Mouse (Mus musculus): ENCODE measurements around the gene Wdr70. TPM values are rescaled to one million over a fixed set of nuclear protein-coding genes. Genes with fewer than 3 reads are reported as not detected.

The Wdr70 gene
- total RNA-seq, 1 experiment from 2014 or later: 27.9 TPM

DNA sequence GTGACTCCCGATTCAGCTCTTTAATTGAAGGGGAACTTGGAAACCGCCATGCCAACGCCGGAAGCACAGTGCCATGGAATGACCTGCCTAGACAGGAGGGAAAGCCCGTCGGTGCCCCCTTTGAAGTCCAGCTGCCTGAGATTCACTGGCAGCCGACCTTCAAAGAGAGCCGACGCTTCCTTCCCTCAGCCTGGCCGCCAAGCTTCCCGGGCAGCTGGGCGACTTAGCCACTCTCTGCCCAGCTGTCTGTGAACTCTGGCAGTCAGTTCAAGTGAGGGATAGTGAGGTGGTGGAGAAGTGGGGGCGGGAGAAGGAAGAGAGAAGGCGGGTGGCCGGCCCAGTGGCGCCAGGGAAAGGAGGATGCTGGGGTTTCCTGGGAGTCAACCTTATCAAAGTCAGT lies 164.9 kb downstream of the Wdr70 start:
- DNase-seq: peak; percentile 72

DNA sequence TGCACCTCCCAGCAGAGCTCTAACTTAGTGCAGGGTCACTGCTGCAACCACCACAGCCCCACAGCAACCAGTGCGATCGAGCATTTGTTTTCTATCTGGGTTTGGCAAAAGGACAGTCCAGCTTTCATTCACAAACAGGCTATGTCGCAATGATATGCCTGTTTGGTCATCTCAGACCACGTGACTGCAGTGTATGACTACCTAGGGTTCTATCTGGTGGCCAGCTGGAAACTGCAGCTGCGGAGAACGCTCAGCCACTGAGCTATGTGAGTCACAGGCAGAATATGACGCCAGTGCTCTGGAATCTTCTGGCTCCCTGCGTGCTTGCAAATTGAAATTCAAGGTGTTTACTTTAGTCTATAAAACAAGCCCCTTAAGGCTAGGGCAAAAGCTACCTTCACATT lies 167.4 kb downstream of the Wdr70 start:
- DNase-seq: peak; percentile 79

DNA sequence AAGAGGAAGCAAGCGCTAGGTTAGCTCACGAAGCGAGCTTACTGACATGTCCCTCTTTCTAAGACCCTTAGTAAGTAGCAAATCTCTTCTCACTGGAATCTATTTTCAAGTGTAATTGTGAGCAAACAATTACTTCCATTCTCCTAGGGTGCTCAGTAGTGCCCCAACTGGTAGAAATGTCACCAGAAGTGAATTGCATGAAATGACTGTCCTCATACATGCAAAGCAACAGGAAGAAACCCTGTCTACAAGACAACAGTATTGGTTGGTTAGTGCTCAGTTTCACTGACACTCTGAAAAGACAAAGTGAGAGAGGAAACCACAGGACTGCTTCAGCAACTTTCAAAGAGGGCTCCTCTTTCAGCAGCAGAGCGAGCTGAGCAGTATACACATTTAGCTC lies 173.6 kb downstream of the Wdr70 start:
- no peak for DNase-seq

DNA sequence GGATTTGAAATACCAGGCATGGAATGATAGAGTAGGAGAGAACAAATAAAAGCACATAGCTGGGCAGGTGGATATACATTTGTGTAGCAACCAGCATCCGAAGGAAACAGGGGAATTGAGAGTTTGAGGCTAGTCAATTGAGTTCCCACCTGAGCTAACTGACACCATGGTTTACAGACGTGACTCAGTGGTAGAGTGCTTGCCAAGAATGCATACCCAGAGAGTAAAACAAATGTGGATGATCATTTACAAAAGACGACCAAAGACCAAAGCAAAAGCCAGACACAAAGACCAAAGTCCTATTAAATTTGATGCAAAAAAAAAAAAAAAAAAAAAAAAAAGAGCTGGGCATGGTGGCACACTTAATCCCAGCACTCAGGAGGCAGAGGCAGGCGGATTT lies 175.7 kb downstream of the Wdr70 start:
- no peak for DNase-seq

DNA sequence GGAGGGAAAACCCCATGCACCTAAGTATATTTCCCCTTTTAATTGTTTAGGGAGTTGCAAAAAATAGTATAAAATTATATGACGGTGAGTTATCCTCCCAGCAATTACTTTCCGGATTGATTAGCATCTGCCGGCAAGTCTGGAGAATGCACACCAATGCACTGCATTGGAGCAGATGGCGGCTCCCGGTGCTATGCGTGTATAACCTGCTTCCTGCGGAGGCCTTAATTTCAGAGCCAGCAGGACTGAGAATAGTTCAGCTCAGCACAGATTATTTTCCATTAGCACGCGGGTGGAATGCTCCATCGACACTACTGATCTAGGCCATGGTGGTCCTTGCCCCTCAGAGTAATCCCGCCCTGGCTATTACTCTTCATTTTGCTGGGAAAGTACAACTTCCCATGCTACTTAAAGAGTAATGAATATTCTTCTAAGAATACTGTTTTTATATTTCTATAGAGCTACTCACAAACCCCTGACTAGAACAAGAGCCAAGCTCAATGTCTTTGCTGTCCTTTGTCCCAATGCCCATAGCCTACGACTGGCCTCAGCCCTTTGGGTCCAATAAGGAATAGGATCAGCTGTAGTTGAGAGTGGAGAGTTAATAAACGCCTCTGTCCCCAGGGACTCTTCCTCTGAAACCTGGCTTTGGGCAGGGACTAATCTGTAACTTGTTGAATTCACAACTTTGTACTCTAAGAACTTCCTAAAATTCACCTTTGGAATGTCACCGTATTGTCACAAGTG lies 176.5 kb downstream of the Wdr70 start:
- DNase-seq: no peak

DNA sequence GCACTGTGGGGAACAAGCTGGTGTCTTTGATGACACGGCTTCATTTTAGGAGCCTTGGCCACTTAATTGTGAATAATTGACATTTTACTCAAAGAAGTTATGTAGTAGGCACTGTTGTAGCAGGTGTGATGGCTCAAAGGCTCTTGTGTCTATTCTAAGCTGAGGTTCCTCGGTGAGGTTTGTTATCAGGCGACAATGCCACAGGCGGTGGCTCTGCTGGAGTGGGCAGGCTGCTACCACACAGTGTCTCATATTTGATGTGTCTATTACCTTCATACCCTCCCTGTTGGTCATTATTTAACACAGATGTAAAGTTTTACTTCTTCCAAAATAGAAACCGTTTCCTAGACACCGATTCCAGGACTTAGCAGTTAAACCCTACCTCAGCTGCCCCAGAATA lies 177.9 kb downstream of the Wdr70 start:
- DNase-seq: no peak

DNA sequence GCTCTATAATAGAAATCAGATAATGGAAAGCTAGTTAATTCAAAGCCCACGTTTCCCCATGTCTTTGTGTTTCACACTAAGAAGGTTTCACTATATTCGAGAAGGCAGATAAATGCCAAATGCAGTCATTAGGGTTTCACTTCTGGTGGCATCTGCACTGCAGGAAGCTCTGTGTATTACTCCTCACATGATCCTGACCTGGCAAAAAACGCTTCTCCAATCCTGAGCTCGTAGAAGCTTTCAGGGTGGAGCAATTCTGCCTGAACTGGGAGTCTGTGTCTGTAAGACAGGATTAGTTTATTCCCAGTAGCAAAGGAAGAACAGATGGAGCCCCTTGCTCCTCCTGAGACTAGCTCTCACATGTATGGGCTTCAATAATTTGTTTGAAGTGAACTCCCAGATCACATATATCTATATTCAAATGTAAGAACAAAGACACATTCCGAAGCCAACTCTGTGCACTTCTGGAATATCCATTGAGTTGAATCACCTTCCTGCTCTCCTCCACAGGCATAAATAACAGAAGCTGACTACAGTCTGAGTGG lies 192.4 kb downstream of the Wdr70 start:
- DNase-seq: no peak

DNA sequence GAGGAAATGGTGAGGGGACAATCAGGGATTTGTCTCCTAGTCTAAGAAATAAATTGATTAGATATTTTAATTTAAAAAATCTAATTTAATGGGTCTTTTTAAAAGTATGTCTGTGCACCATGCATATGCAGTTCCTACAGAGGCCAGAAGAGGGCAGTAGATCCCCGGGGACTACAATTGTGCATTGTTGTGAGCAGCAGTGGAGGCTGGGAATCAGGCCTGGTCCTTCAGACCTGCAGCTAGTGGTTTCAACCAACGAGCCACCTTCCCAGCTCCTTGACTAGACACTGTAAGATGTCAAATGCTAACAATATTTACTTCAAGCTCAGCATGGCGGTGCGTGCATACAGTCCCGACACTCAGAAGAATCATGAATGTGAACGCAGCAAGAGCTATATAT lies 199.7 kb downstream of the Wdr70 start:
- no peak for DNase-seq

DNA sequence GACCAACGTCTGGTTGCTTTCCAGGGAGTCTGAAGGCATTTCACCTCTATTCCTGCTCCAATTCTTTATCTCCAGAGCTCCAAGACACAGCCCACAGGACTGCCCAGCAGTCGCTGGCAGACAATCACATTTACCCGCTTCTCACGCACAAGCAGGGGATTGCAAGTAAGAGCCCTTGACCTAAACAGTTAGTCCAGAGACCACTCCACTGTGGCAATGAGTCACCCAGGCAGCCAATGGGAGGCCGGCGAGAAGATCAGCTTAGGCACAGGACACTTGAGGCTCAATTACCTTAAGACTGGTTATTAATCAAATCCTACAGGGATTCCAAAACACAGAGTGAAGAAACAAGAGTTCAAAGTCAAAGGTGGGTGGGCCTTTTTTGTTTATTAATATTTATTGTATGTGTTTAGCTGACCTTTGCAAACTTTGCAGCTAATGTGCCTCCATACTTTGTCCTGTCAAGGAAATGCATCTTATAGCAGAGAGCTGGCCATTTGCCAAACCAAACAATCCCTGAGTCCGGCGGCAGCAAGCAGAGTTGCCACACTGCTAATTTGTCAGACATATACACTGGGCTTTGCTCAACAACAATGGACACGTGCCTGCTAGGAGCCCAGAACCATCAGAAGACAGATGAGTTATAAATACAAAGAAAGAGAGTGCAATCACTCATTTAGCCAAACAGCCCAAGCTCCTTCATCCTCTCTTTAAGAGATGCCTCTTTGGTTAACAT lies 207.3 kb downstream of the Wdr70 start:
- peak; percentile 16 for DNase-seq

DNA sequence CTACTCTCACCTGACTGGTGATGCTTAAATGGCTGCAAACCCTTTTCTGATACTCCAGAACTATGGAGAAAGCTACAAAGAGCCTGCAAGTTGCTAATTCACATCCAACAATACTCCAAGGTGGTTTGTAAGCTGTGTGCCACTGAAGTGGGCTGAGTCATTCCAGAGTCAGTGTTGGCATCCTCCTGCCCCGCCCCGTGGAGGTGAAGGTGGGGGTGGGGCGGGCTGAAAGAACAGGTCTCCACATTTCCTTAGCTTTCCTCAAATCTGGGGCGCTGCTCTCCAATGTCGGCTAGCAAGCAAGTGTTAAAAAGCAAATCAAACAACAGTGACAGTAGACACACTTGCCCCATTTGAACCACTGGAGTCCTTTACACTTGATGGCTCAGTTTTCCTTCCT lies 208.7 kb downstream of the Wdr70 start:
- DNase-seq: no peak

DNA sequence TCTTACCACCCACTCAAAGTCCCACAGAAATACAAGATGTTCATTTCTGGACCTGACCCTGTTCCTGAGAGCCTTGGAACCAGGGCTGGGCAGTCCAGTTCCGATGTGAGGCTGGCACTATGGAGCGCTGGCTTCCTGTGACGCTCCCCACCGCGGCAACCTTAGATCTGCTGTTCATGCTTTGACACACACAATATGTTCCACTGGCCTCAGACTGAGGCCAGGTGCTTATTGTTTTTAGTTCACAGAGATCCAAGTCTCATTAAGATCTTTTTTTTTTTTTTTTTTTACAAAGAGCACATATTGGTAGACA lies 209.7 kb downstream of the Wdr70 start:
- DNase-seq: no peak

DNA sequence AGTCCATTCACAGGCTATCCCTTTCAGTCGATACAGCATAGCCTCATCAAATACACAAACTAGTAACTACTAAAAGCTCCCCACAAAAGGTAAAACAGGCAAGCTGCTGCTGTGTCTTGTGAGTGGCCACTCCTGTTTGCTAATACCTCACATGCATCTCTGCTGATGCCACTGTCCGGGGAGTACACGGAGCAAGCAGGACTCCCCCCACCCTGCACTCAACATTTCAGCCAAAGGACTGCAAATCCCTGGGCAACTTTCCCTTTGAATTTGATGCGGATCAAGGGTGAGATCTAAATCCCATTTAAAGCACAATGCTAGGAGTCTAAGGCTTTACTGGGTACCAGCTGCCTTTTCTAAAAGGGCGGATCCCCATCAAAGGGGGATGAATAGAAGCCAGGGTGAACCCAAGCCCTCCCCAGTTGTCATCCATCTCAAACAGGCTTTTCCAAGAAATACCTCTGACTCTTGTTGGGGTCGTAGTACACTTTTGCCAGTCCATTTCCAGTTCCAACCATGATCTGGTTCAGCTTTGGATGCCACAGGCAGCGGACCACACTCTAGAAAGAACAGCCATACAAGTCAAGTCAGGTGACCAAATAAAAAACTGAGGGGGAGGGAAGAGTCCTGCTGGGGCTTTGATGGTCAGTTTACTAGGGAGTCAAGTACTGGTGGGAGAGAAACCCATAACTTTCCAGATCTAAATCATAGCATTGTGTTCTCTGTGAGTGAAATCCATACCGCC lies 210.2 kb downstream of the Wdr70 start:
- no peak for DNase-seq

DNA sequence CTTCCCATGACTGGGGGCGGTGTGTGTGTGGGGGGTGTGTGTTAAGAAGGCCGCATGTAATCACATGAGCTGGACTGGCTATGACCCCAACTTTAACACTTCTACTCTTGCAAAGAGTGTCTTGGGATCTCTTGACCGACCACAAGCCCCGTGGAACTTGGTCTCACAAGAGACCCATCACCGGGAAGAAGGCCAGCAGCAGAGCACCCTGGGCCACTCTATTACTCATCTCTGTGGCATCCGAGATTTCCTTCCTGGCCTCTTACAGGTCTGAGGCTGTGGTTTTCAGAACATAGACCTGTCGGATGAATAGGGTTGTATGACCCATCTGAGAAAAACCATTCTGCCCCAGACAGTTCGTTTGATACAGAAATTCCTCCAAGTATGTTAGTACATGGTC lies 212.4 kb downstream of the Wdr70 start:
- DNase-seq: no peak

DNA sequence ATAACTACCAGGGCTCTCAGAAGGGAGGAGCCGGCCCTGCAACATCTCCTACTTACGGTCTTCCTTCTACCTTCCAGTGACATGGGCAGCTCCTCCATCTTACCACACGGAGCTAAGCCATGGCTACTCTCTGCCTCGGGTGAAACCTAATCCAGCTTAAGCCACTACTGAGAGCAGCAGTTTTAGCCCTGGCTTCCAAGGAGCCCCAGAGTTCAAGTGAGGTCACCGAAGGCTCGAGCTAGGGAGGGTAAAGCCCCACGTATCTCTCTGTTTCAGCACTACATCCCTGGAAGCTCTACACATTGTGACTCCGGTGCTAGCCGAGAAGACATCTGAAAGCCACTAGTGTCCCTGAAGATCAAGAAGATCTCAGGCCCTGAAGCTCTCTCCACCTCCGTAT lies 213.9 kb downstream of the Wdr70 start:
- DNase-seq: no peak

DNA sequence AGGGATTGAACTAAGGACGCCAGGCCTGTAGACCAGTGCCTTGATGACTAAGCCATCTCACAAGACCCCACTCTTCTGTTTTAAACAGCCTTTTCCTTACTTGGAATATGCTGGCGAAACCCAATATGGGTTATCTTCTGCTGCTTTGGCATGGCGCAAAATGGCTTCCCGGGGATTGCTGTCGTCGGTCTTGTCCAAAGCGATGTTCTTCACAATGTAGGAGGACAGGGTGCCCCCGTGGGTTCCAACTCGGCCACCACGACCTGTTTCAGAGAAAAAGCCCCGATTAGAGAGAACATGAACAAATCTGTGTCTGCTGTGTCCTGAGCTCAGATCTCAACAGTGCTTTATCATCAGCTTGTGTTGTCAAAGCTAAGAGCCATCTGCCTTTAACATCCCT lies 214.8 kb downstream of the Wdr70 start:
- no peak for DNase-seq

DNA sequence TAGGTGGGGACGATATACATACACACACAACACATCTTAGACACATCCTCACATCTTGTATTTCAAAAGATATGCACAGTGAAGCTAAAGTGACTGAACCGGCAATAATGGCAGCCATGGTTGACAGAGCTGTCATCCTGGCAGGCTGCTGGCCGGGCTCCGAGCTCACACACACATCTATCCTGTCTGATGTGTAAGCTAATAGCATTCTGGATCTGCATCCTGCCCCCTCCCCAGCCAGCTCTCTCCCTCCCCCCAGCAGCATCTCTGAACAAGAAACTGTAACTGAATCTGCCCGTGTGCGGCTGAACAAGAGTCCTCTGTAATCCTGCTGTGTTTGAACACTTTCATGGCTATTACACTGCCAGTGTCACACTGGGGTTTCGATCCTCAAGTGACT lies 219.1 kb downstream of the Wdr70 start:
- no peak for DNase-seq

DNA sequence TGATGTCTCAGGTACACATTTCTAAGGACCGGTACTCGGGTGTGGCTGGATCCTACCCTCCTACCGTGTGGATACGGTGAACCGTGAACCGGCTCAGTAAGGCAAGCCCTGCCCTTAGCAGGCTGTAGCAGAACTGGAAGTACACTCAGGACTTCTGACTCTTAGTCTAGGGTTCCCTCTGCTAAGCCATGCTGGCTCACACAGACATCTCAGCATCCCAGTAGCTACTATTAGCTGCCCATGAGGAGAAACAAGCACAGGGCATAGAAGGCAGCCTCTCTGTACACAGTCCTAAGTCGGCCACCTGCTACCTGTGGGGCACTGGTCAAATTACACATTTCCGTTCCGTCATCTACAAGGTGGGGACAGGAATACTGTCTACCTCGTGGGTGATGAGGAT lies 220.1 kb downstream of the Wdr70 start:
- no peak for DNase-seq

DNA sequence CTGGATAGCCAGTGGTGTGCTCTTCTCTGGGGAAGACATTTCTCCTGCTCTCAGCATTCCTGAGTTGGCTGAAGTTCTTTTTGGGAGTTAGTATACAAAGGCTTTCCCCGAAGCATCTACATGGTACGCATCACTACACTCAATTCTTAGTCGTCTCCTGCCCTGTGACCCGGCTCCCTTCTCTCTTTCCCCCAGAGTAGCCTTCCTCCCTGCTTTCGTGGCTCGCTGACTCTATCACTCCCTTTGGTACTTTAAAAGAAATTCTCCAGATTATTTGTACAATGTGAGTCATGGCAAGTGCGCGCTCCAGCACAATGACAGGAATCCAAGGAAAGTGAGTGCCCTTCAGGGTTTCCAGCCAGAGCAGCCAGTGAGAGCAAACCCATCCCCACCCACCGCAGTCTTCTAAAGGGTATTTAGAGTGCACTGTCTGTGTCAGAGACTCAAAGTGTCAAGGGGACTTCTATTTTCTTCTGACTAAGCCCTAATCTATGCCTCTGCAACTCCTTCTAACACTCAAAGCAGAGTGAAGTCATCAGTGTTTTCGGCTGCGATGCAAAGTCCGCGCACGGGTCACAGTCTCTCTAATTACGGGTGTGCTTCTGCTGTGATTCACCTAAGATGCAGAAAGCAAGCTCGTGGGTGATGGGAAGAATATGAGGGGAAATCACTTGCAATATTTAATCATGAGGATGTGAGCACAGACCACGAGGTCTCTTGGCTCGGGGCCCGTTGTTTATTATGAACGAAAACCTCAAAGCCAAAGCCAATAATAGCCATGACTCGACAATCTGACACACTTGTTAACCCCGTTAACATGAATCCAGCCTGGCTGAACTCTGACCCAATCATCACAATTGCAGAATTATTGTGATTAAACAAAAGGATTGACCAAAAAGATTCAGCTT lies 221.2 kb downstream of the Wdr70 start:
- peak; percentile 7 for DNase-seq

DNA sequence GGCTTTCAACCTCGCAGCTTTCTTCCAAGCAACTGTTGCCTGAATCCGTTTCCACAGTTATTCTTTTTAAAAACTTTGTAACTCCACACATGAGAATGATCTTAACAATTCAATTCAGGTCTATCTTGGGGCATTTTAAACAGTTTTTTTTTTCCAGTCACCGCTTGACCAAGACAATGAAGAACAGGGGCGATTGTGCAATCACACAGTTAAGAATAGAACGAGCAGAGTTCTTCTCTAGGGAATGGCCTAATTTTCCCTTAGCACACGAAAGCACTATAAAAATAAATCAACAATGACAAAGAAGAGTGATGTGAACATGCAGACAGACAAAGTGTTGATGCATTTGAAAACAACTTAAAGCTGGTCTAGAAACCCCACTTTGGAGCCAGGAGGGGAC lies 223.1 kb downstream of the Wdr70 start:
- DNase-seq: no peak

DNA sequence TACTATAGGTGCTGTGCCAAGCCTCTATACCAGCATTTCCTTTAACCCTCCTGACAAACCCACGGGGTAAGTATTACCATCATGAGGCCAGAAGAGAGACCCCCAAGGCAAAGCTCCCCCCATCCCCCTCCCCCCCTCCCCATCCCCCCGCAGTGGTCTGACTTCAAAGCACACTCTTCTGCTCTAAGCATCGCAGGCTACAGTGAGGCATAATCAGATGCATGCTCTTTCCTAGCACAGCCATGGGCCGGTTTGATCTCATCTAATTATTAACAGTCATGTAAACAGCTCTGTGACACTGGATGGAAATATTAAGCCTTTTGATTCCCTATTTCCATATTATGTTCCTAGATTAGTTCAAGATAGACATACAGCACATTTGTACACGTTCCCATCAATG lies 226.5 kb downstream of the Wdr70 start:
- no peak for DNase-seq

DNA sequence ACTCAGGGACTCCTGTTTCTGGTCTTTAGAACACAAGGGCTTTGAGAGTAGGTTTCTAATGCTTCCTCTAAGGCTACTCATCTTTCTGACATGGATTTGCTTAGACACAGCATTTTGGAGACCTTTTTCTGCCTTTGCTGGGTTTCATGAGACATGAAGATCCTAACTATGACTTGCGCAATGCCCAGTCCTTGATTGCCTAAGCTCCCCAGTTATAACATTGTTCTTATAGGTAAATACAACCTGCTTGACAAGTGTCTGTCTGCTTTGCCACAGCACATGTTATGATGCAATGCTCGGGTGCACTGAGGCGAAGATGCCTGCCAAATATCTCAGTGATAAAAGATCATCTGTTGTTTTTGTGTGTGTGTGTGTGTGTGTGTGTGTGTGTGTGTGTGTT lies 233.7 kb downstream of the Wdr70 start:
- DNase-seq: no peak

DNA sequence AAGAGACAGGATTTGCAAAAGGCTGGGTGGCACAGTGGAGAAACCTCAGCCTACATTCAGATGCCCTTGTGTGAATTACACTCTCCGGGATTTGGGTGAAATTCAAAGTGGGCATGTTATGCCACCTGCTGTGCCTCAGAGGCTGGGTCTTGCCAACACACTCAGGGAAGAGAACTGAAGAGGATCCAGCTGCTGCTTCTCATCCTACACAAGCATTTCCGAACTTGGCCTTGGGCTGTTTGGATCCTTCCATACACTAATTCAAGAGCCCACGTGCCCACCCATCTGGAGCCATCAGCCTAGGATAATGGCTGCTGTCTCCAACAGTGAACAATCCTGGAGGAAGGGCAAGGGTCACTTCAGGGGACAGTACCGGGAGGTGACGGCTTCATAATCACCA lies 235.7 kb downstream of the Wdr70 start:
- DNase-seq: no peak
